Mouse (Mus musculus) heart, embryonic 10.5 days (tissue): ENCODE results near the gene Krt79. TPM values are rescaled to one million over a fixed set of nuclear protein-coding genes. Genes with fewer than 3 reads are reported as not detected.

Source experiments
- DNase-seq: peaks from one replicate; pipeline ENCODE4 v3.0.0-alpha.2; 2017; ENCODE audit warnings: low spot score
- H3K27ac ChIP-seq: fragments of 300-500 bp; sonication (generic); 2 replicates; pipeline ENCODE4 v1.5.1; 2016; ENCODE audit warnings: mild to moderate bottlenecking
- H3K27me3 ChIP-seq: fragments of 300-500 bp; sonication (generic); 2 replicates; pipeline ENCODE4 v1.6.1; 2016; ENCODE audit warnings: mild to moderate bottlenecking; ENCODE audit not compliant: poor library complexity, insufficient read depth, severe bottlenecking
- H3K36me3 ChIP-seq: fragments of 300-500 bp; sonication (generic); 2 replicates; pipeline ENCODE4 v1.6.1; 2016; ENCODE audit warnings: mild to moderate bottlenecking, moderate library complexity
- H3K4me1 ChIP-seq: fragments of 300-500 bp; sonication (generic); 2 replicates; pipeline ENCODE4 v1.6.1; 2016; ENCODE audit warnings: mild to moderate bottlenecking
- H3K4me3 ChIP-seq: fragments of 300-500 bp; sonication (generic); 2 replicates; pipeline ENCODE4 v1.5.1; 2016; ENCODE audit warnings: mild to moderate bottlenecking, moderate library complexity
- H3K9me3 ChIP-seq: fragments of 300-500 bp; sonication (generic); 2 replicates; pipeline ENCODE4 v1.6.1; 2016; ENCODE audit warnings: mild to moderate bottlenecking, moderate library complexity
- WGBS: fragments of 180-500 bp; shearing (Covaris S2); methylation state at CpG from one replicate; pipeline ENCODE4 v1.1.7; 2016; 5-methylcytosine and 5-hydroxymethylcytosine counted together
- polyA plus RNA-seq: library from polyadenylated mRNA; unstranded; fragments of >200 nt; fragmentation: Nextera tagmentation; extraction: Ambion mirVana; gene quantifications from 2 replicates; pipeline ENCODE4 v1.2.1, GENCODE M21; 2016

Gene Krt79
- polyA plus RNA-seq: 1.8 TPM in 2 replicates

GRCm38 (mm10) chr15:101940274-101940829 lies at the start of gene Krt79:
Gene Krt79, minus strand, starts transcription at chr15:101940324.
- peaks cover 24% of the 10 kb centered on the region for H3K27me3 ChIP-seq
- no peak for DNase-seq
- no peaks in the 10 kb centered on the region for H3K36me3 ChIP-seq
- WGBS: 45% methylated on average over 6 of the region's 6 CpGs
- peaks cover 40% of the 10 kb centered on the region for H3K4me1 ChIP-seq
- no peaks in the 10 kb centered on the region for H3K9me3 ChIP-seq
- H3K27ac ChIP-seq: peak within 1 kb of the TSS; percentile 38; the same call in 1 of the 2 replicates
- H3K4me3 ChIP-seq: no peak within 1 kb of the TSS

DNA sequence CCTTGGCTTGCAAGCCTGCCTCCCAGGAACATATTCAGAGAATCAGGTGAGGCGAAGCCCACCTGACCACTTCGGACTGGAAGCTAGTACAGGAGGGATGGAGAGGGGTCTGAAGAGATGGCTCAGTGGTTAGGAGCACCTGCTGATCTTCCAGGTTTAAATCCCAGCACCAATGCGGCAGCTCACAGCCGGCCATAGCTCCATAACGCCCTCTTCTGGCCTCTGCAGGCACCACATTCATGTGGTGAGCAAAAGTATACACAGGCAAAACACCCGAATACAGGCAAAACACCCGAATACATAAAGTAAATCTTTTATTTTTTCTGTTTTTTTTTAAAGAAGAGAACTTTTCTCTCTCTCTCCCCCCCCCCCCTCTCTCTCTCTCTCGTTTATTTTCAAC lies 48.6 kb upstream of the Krt79 start:
- Histone ChIP-seq H3K4me3 (peak overlapping the region; percentile 12; the same call in 1 of the 2 replicates), H3K9me3 (no peaks in the 10 kb centered on the region), H3K27ac (no peak overlapping the region), H3K27me3 (peaks cover 4% of the 10 kb centered on the region; the same call in 1 of the 2 replicates), H3K36me3 (no peaks in the 10 kb centered on the region), H3K4me1 (peaks cover 10% of the 10 kb centered on the region)
- WGBS: 62% methylated on average over 8 of the region's 8 CpGs
- DNase-seq: no peak

DNA sequence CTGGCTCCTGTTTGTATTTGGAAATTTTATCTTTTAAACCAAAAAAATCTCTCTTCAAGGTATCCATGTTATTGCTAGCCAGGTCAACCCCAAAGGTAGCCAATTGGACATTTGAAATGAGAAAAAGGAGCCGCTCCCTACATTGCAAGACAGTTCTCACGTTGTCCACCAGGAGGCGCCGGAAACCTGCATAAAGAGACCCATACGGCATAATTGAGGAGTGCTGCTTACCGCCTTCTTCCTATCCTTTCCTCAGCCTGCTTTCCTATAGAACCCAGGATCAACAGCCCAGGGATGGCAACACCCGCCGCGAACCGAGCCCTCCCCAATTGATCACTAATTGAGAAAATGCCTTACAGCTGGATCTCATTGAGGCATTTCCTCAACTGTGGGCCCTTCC lies 48.0 kb upstream of the Krt79 start:
- H3K27ac ChIP-seq: no peak overlapping the region
- H3K36me3 ChIP-seq: no peaks in the 10 kb centered on the region
- peaks cover 4% of the 10 kb centered on the region; the same call in 1 of the 2 replicates for H3K27me3 ChIP-seq
- WGBS: 1% methylated on average over 10 of the region's 10 CpGs
- H3K4me1 ChIP-seq: peaks cover 16% of the 10 kb centered on the region
- H3K9me3 ChIP-seq: no peaks in the 10 kb centered on the region
- peak; percentile 91 for DNase-seq
- peak overlapping the region; percentile 12; the same call in 1 of the 2 replicates for H3K4me3 ChIP-seq

DNA sequence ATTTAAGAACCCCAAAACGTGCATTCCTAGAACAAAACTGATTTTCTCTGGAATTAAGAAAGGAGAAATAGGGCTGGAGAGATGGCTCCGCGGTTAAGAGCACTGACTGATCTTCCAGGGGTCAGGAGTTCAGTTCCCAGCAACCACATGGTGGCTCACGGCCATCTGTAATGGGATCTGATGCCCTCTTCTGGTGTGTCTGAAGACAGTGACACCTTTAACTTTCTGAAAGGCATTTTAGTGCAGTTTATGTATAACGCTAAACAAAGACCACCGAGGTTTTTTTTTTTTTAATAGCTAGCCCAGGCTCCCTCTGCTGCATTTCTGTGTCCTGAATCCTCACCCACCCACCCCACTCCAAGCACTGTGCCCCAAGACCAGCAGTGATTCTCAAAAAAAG lies 44.6 kb upstream of the Krt79 start:
- H3K4me3 ChIP-seq: peak overlapping the region; percentile 50; the same call in 1 of the 2 replicates

DNA sequence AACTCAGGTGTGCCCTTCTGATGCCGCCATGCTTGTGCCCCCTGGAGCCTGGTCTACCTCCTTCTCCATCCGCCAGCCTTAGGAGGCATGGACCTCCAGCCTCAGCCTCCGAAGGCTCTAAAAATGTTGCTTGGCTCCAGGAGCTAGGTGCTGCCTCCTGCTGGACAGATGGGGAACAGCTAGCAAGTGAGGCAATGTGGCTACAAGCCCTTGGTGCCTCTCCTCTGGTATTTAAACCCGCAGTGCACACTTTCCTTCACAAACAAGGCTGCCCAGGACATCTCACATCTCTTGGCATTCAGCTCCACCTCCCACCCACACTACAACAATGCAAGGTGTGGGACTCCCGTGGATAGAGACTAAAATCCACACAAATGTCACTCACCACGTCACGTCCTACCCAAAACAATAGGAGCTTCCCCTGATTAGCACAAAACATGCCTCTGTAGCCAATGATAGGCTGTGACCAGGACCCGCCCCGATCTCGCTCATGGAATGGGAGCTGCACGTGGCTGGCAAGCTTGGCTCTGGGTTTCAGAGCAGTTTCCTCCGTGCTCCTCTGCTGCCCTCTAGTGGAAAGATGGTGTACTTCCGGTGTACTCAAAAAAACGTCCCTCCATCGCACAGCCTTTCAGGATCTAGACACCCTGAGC lies 44.0 kb upstream of the Krt79 start:
- peaks cover 19% of the 10 kb centered on the region for H3K4me1 ChIP-seq
- peak; percentile 96 for DNase-seq
- peak overlapping the region; percentile 75 for H3K27ac ChIP-seq
- H3K9me3 ChIP-seq: no peaks in the 10 kb centered on the region
- H3K4me3 ChIP-seq: peak overlapping the region; percentile 50
- no peaks in the 10 kb centered on the region for H3K27me3 ChIP-seq
- 2% methylated on average over 15 of the region's 15 CpGs for WGBS
- H3K36me3 ChIP-seq: no peaks in the 10 kb centered on the region

More for the DNA sequence above, 44.6 kb upstream of the Krt79 start:
- no peaks in the 10 kb centered on the region for H3K36me3 ChIP-seq
- peak overlapping the region; percentile 75 for H3K27ac ChIP-seq
- H3K4me1 ChIP-seq: peaks cover 19% of the 10 kb centered on the region
- H3K9me3 ChIP-seq: no peaks in the 10 kb centered on the region
- 18% methylated on average over 6 of the region's 6 CpGs for WGBS
- no peaks in the 10 kb centered on the region for H3K27me3 ChIP-seq
- DNase-seq: no peak

DNA sequence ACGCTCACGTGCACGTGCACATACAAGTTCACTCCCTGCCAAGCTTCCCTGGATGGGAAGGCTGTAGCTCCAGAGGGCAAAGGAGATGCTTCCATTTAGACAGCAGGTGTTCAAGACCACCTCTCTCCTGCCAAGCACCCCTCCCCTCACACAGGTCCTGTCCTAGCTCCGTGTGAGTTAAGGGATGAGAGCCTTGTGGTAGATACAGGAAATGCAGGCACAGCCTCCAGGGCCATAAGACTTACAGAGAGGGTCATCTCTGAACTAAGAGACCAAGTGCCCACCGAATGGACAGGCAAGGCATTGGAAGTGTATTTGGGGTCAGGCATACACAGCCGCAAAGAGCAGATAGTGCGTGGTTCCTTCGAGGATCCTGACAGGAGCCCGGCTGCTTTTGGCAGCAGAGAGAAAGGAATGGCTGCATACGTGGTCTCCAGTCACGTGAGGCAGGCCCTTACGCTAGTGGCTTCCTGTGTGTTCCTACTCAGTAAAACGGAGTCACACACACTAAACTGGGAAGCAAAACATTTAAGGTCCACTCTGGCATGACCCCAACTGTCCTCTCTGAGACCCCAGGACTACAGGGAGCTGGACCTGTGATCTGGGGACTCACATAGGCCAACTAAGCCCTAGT lies 43.3 kb upstream of the Krt79 start:
- H3K4me3 ChIP-seq: peak overlapping the region; percentile 50
- no peaks in the 10 kb centered on the region for H3K27me3 ChIP-seq
- WGBS: 74% methylated on average over 13 of the region's 13 CpGs
- H3K4me1 ChIP-seq: peaks cover 19% of the 10 kb centered on the region
- DNase-seq: no peak
- peak overlapping the region; percentile 75 for H3K27ac ChIP-seq
- no peaks in the 10 kb centered on the region for H3K9me3 ChIP-seq
- H3K36me3 ChIP-seq: no peaks in the 10 kb centered on the region

DNA sequence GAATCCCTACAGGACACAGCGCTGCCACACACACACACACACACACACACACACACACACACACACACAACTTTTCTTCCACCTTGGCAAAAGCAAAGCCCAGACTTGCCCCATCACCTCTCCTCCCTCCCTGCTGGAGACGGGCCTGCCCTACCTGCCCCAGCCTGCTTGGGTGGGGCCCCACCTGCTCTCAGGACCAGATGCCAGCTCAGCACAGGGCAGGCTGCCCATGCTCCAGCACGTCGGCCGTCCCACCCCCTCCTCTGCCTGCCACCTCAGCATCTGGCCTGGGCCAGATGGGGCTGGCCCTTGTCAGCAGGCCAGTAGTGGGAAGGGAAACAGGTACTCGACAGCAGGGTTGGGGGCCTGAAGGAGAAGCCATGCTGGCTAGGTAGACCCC lies 40.7 kb upstream of the Krt79 start:
- no peaks in the 10 kb centered on the region for H3K36me3 ChIP-seq
- H3K27me3 ChIP-seq: peaks cover 3% of the 10 kb centered on the region; the same call in 1 of the 2 replicates
- peaks cover 42% of the 10 kb centered on the region for H3K4me1 ChIP-seq
- no peak overlapping the region for H3K4me3 ChIP-seq
- H3K27ac ChIP-seq: peak overlapping the region; percentile 47; the same call in 1 of the 2 replicates
- DNase-seq: no peak
- no peaks in the 10 kb centered on the region for H3K9me3 ChIP-seq
- WGBS: 58% methylated on average over 6 of the region's 6 CpGs

GRCm38 (mm10) chr15:101977043-101977726 lies 37.1 kb upstream of the Krt79 start:
- peak; percentile 92 for DNase-seq
- Histone ChIP-seq H3K4me1 (peaks cover 32% of the 10 kb centered on the region), H3K27me3 (peaks cover 35% of the 10 kb centered on the region), H3K4me3 (peak overlapping the region; percentile 61), H3K36me3 (no peaks in the 10 kb centered on the region), H3K27ac (peak overlapping the region; percentile 93), H3K9me3 (no peaks in the 10 kb centered on the region)
- WGBS: 3% methylated on average over 39 of the region's 39 CpGs

DNA sequence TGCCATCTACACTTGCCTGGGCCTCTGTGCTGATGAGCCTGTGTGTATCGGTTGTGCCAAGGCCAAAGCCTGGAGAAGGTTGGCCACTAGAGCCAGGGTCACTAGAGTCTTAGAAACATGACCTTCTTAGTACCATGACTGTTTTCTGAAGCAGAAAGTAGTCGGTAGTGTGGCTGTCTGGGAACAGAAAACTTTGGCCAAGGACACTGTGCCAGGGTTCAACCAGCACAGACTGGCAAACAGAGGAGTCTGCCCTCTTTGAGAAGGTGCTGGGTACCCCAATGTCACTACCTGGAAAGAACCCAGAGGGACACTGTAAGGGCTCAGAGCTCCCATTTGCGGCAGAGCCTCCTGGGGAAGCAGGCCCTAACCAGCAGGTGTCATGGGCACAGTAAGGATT lies 36.5 kb upstream of the Krt79 start:
- H3K36me3 ChIP-seq: no peaks in the 10 kb centered on the region
- peaks cover 32% of the 10 kb centered on the region for H3K4me1 ChIP-seq
- H3K9me3 ChIP-seq: no peaks in the 10 kb centered on the region
- H3K27ac ChIP-seq: peak overlapping the region; percentile 93
- WGBS: 54% methylated on average over 3 of the region's 3 CpGs
- DNase-seq: no peak
- H3K4me3 ChIP-seq: peak overlapping the region; percentile 61
- H3K27me3 ChIP-seq: peaks cover 40% of the 10 kb centered on the region

- 56% methylated on average over 5 of the region's 5 CpGs for WGBS
- DNase-seq: no peak
- H3K27ac ChIP-seq: peak overlapping the region; percentile 64
- H3K4me1 ChIP-seq: peaks cover 32% of the 10 kb centered on the region
- peaks cover 47% of the 10 kb centered on the region for H3K27me3 ChIP-seq
- H3K9me3 ChIP-seq: no peaks in the 10 kb centered on the region
- no peaks in the 10 kb centered on the region for H3K36me3 ChIP-seq
- H3K4me3 ChIP-seq: no peak overlapping the region
Observed at GRCm38 (mm10) chr15:101976023-101976422, 35.9 kb upstream of the Krt79 start.

DNA sequence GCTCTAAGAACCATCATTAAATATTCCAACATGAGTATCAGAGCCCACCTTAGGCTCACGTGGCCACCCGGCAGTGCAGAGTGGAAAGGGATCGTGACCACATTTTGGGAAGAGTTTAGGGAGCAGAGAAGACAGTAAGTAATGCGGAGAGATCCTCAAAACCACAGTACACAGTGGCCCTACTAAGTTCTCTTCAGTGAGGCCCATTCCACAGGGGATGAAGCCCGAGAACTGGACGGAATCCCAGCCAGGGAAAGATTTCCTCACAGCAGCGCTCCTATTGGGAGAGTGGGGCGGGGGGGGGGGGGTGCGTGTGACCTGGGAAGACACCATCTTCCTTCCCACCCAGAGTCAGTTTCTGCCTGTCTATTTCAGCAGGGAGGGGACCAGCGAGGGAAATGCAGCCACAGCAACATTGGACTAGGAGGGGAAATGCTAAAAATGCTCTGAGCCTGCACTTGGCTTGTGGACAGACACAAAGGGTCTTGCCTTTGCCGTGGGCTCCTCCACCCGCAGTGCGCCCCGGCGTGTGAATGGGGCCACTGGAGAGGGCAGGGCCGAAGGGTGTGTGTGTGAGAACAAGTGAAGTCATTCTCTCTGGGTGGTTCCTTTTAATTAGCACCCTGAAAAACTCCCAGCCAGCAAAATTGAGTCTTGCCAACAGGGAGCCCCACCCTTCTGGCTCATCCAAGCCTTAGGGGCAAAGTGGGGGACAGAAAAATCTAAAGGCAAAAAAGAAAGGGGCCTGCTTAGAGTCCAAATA lies 34.1 kb upstream of the Krt79 start:
- no peaks in the 10 kb centered on the region for H3K9me3 ChIP-seq
- peaks cover 48% of the 10 kb centered on the region for H3K27me3 ChIP-seq
- peak overlapping the region; percentile 37; the same call in 1 of the 2 replicates for H3K27ac ChIP-seq
- no peaks in the 10 kb centered on the region for H3K36me3 ChIP-seq
- no peak for DNase-seq
- 62% methylated on average over 16 of the region's 16 CpGs for WGBS
- H3K4me1 ChIP-seq: peaks cover 34% of the 10 kb centered on the region
- H3K4me3 ChIP-seq: no peak overlapping the region

DNA sequence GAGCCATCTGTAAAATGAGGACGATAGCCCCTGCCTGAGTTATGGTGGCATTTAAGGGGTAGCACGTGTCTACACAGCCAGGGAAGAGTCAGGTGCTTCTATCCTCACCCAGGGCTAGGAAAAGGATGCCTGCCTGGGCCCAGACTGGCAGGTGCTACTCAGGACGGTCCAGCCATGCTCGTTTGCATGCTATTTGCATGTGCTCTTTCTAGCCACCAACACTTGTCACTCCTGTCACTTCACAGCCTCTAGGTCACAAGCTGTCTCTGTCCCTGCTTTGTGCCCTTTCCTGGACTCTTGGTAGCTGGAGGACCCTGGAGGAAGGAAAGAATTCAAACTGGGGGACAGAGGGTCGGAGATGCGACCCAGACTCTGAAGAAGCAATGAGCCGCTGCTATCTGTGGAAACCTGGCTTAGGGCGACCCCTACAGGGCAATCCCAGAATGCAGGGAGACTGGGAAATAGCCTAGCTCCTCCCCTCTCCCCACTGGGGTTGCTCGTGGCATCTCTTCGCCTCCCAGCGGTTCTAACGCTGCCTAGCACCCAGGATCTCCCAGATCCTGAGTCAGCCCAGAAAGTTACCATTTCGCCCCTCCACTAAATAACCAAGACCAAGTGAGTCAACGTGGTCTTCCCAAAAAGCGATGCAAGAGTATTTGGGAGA lies 33.4 kb upstream of the Krt79 start:
- no peak overlapping the region for H3K4me3 ChIP-seq
- H3K4me1 ChIP-seq: peaks cover 34% of the 10 kb centered on the region
- no peaks in the 10 kb centered on the region for H3K9me3 ChIP-seq
- no peaks in the 10 kb centered on the region for H3K36me3 ChIP-seq
- no peak overlapping the region for H3K27ac ChIP-seq
- 16% methylated on average over 15 of the region's 15 CpGs for WGBS
- H3K27me3 ChIP-seq: peaks cover 48% of the 10 kb centered on the region
- DNase-seq: peak; percentile 95
